Mouse (Mus musculus): ENCODE results near the gene Nlgn1. TPM values are rescaled to one million over a fixed set of nuclear protein-coding genes. Genes with fewer than 3 reads are reported as not detected.

Gene Nlgn1
- polyA plus RNA-seq, 1 experiment from 2014 or later = 34.4 TPM

- Histone ChIP-seq H3K36me3 (ENCODE audit: control insufficient read depth, insufficient read depth, low read length) (no peaks in the 10 kb centered on the region), H3K9me3 (replicated peaks; ENCODE audit: control insufficient read depth, low read length, poor library complexity, severe bottlenecking) (no peaks in the 10 kb centered on the region), H3K27ac (ENCODE audit: low read length) (no peak overlapping the region), H3K27me3 (ENCODE audit: control insufficient read depth, insufficient read depth, low read depth, low read length) (no peaks in the 10 kb centered on the region), H3K9ac (ENCODE audit: low read depth, low read length) (no peak overlapping the region), H3K4me2 (ENCODE audit: low read length) (no peak overlapping the region), H3K4me3 (ENCODE audit: low read depth, low read length) (no peak overlapping the region), H3K4me1 (ENCODE audit: control insufficient read depth, insufficient read depth, low read length) (no peaks in the 10 kb centered on the region)
- ATAC-seq = no peak
- WGBS = 89% methylated on average over 2 of the region's 2 CpGs
These were observed 869.2 kb downstream of the Nlgn1 start for GRCm38 (mm10) chr3:25463051-25463450.

- Histone ChIP-seq H3K27ac (ENCODE audit: low read length) (no peak overlapping the region), H3K4me2 (ENCODE audit: low read length) (no peak overlapping the region), H3K4me3 (ENCODE audit: low read depth, low read length) (no peak overlapping the region), H3K4me1 (ENCODE audit: control insufficient read depth, insufficient read depth, low read length) (no peaks in the 10 kb centered on the region), H3K36me3 (ENCODE audit: control insufficient read depth, insufficient read depth, low read length) (no peaks in the 10 kb centered on the region), H3K9ac (ENCODE audit: low read depth, low read length) (no peak overlapping the region), H3K27me3 (ENCODE audit: control insufficient read depth, insufficient read depth, low read depth, low read length) (no peaks in the 10 kb centered on the region), H3K9me3 (replicated peaks; ENCODE audit: control insufficient read depth, low read length, poor library complexity, severe bottlenecking) (no peaks in the 10 kb centered on the region)
- WGBS = 45% methylated on average over 8 of the region's 8 CpGs
- no peak for ATAC-seq
These were observed 875.9 kb downstream of the Nlgn1 start for GRCm38 (mm10) chr3:25456250-25456860.

- Histone ChIP-seq H3K9me3 (replicated peaks; ENCODE audit: control insufficient read depth, low read length, poor library complexity, severe bottlenecking) (no peaks in the 10 kb centered on the region), H3K27me3 (ENCODE audit: control insufficient read depth, insufficient read depth, low read depth, low read length) (no peaks in the 10 kb centered on the region), H3K4me2 (ENCODE audit: low read length) (no peak overlapping the region), H3K4me3 (ENCODE audit: low read depth, low read length) (no peak overlapping the region), H3K27ac (ENCODE audit: low read length) (no peak overlapping the region), H3K36me3 (ENCODE audit: control insufficient read depth, insufficient read depth, low read length) (no peaks in the 10 kb centered on the region), H3K4me1 (ENCODE audit: control insufficient read depth, insufficient read depth, low read length) (no peaks in the 10 kb centered on the region; the same call in 1 of the 2 replicates), H3K9ac (ENCODE audit: low read depth, low read length) (no peak overlapping the region)
- ATAC-seq = no peak
- 26% methylated on average over 1 of the region's 1 CpGs for WGBS
These were observed 879.9 kb downstream of the Nlgn1 start for GRCm38 (mm10) chr3:25452314-25452713.

- no peak for ATAC-seq
- Histone ChIP-seq H3K36me3 (ENCODE audit: control insufficient read depth, insufficient read depth, low read length) (no peaks in the 10 kb centered on the region), H3K4me2 (ENCODE audit: low read length) (no peak overlapping the region), H3K27me3 (ENCODE audit: control insufficient read depth, insufficient read depth, low read depth, low read length) (no peaks in the 10 kb centered on the region), H3K9ac (ENCODE audit: low read depth, low read length) (no peak overlapping the region), H3K4me3 (ENCODE audit: low read depth, low read length) (no peak overlapping the region), H3K4me1 (ENCODE audit: control insufficient read depth, insufficient read depth, low read length) (no peaks in the 10 kb centered on the region; the same call in 1 of the 2 replicates), H3K27ac (ENCODE audit: low read length) (no peak overlapping the region), H3K9me3 (replicated peaks; ENCODE audit: control insufficient read depth, low read length, poor library complexity, severe bottlenecking) (no peaks in the 10 kb centered on the region)
- WGBS = 59% methylated on average over 6 of the region's 6 CpGs
These were observed 881.8 kb downstream of the Nlgn1 start for GRCm38 (mm10) chr3:25450471-25450870.

GRCm38 (mm10) chr3:25449356-25449755, 882.9 kb downstream of the Nlgn1 start:
- no peak overlapping the region for H3K4me2 ChIP-seq (ENCODE audit: low read length)
- 94% methylated on average over 4 of the region's 4 CpGs for WGBS
- H3K27me3 ChIP-seq (ENCODE audit: control insufficient read depth, insufficient read depth, low read depth, low read length) = no peaks in the 10 kb centered on the region

GRCm38 (mm10) chr3:25447181-25447580, 885.1 kb downstream of the Nlgn1 start:
- peak; percentile 62 for ATAC-seq
- Histone ChIP-seq H3K36me3 (ENCODE audit: control insufficient read depth, insufficient read depth, low read length) (no peaks in the 10 kb centered on the region), H3K27ac (ENCODE audit: low read length) (no peak overlapping the region), H3K4me1 (ENCODE audit: control insufficient read depth, insufficient read depth, low read length) (no peaks in the 10 kb centered on the region; the same call in 1 of the 2 replicates), H3K9me3 (replicated peaks; ENCODE audit: control insufficient read depth, low read length, poor library complexity, severe bottlenecking) (no peaks in the 10 kb centered on the region), H3K9ac (ENCODE audit: low read depth, low read length) (no peak overlapping the region), H3K4me2 (ENCODE audit: low read length) (no peak overlapping the region), H3K27me3 (ENCODE audit: control insufficient read depth, insufficient read depth, low read depth, low read length) (no peaks in the 10 kb centered on the region), H3K4me3 (ENCODE audit: low read depth, low read length) (no peak overlapping the region)
- WGBS = 14% methylated on average over 1 of the region's 1 CpGs

More at GRCm38 (mm10) chr3:25449356-25449755, 882.9 kb downstream of the Nlgn1 start:
- no peak for ATAC-seq
- no peaks in the 10 kb centered on the region for H3K9me3 ChIP-seq (replicated peaks; ENCODE audit: control insufficient read depth, low read length, poor library complexity, severe bottlenecking)
- H3K27ac ChIP-seq (ENCODE audit: low read length) = no peak overlapping the region
- no peaks in the 10 kb centered on the region for H3K36me3 ChIP-seq (ENCODE audit: control insufficient read depth, insufficient read depth, low read length)
- no peaks in the 10 kb centered on the region; the same call in 1 of the 2 replicates for H3K4me1 ChIP-seq (ENCODE audit: control insufficient read depth, insufficient read depth, low read length)
- no peak overlapping the region for H3K4me3 ChIP-seq (ENCODE audit: low read depth, low read length)
- H3K9ac ChIP-seq (ENCODE audit: low read depth, low read length) = no peak overlapping the region

- 88% methylated on average over 3 of the region's 3 CpGs for WGBS
- no peaks in the 10 kb centered on the region for H3K36me3 ChIP-seq (ENCODE audit: control insufficient read depth, insufficient read depth, low read length)
These were observed 888.6 kb downstream of the Nlgn1 start for GRCm38 (mm10) chr3:25443657-25444056.

GRCm38 (mm10) chr3:25442617-25443016, 889.6 kb downstream of the Nlgn1 start:
- no peak overlapping the region for H3K27ac ChIP-seq (ENCODE audit: low read length)
- H3K9ac ChIP-seq (ENCODE audit: low read depth, low read length) = no peak overlapping the region
- no peaks in the 10 kb centered on the region for H3K9me3 ChIP-seq (replicated peaks; ENCODE audit: control insufficient read depth, low read length, poor library complexity, severe bottlenecking)
- WGBS = 89% methylated on average over 1 of the region's 1 CpGs
- no peak overlapping the region for H3K4me2 ChIP-seq (ENCODE audit: low read length)
- no peaks in the 10 kb centered on the region for H3K36me3 ChIP-seq (ENCODE audit: control insufficient read depth, insufficient read depth, low read length)
- no peak overlapping the region for H3K4me3 ChIP-seq (ENCODE audit: low read depth, low read length)
- no peak for ATAC-seq
- no peaks in the 10 kb centered on the region for H3K27me3 ChIP-seq (ENCODE audit: control insufficient read depth, insufficient read depth, low read depth, low read length)
- no peaks in the 10 kb centered on the region; the same call in 1 of the 2 replicates for H3K4me1 ChIP-seq (ENCODE audit: control insufficient read depth, insufficient read depth, low read length)

More at GRCm38 (mm10) chr3:25443657-25444056, 888.6 kb downstream of the Nlgn1 start:
- no peaks in the 10 kb centered on the region for H3K9me3 ChIP-seq (replicated peaks; ENCODE audit: control insufficient read depth, low read length, poor library complexity, severe bottlenecking)
- no peak overlapping the region for H3K4me3 ChIP-seq (ENCODE audit: low read depth, low read length)
- no peaks in the 10 kb centered on the region; the same call in 1 of the 2 replicates for H3K4me1 ChIP-seq (ENCODE audit: control insufficient read depth, insufficient read depth, low read length)
- no peak overlapping the region for H3K27ac ChIP-seq (ENCODE audit: low read length)
- no peak for ATAC-seq
- H3K4me2 ChIP-seq (ENCODE audit: low read length) = no peak overlapping the region
- no peak overlapping the region for H3K9ac ChIP-seq (ENCODE audit: low read depth, low read length)
- no peaks in the 10 kb centered on the region for H3K27me3 ChIP-seq (ENCODE audit: control insufficient read depth, insufficient read depth, low read depth, low read length)

- Histone ChIP-seq H3K27me3 (ENCODE audit: control insufficient read depth, insufficient read depth, low read depth, low read length) (no peaks in the 10 kb centered on the region), H3K4me3 (ENCODE audit: low read depth, low read length) (no peak overlapping the region), H3K9ac (ENCODE audit: low read depth, low read length) (no peak overlapping the region), H3K4me2 (ENCODE audit: low read length) (no peak overlapping the region), H3K4me1 (ENCODE audit: control insufficient read depth, insufficient read depth, low read length) (no peaks in the 10 kb centered on the region), H3K36me3 (ENCODE audit: control insufficient read depth, insufficient read depth, low read length) (no peaks in the 10 kb centered on the region), H3K9me3 (replicated peaks; ENCODE audit: control insufficient read depth, low read length, poor library complexity, severe bottlenecking) (no peaks in the 10 kb centered on the region), H3K27ac (ENCODE audit: low read length) (no peak overlapping the region)
- ATAC-seq = no peak
These were observed 905.3 kb downstream of the Nlgn1 start for GRCm38 (mm10) chr3:25426931-25427330.
